Mouse (Mus musculus): ENCODE results near the gene Gm42688. TPM values are rescaled to one million over a fixed set of nuclear protein-coding genes. Genes with fewer than 3 reads are reported as not detected.

The Gm42688 gene
- total and polyA plus RNA-seq, 3 experiments, result 3.9 to 7.5 (median 6.6) TPM

GRCm38 (mm10) chr6:83117616-83118015 is 16.2 kb downstream of the Gm42688 start:
- DNase-seq, result peak; percentile 62

GRCm38 (mm10) chr6:83118369-83118768 is 17.0 kb downstream of the Gm42688 start:
- no peak for DNase-seq

- no peak for DNase-seq
These were observed 17.7 kb downstream of the Gm42688 start for GRCm38 (mm10) chr6:83118825-83119733.

GRCm38 (mm10) chr6:83119734-83120051 is 18.3 kb downstream of the Gm42688 start:
- DNase-seq, result peak; percentile 47

- DNase-seq, result peak; percentile 98
These were observed 19.8 kb downstream of the Gm42688 start, which contains the start of gene Wbp1 for GRCm38 (mm10) chr6:83120930-83121862. Gene Wbp1, minus strand, starts transcription at chr6:83121559.

GRCm38 (mm10) chr6:83121863-83122710 is 20.7 kb downstream of the Gm42688 start:
- DNase-seq, result no peak

GRCm38 (mm10) chr6:83122961-83123360 is 21.5 kb downstream of the Gm42688 start:
- no peak for DNase-seq

GRCm38 (mm10) chr6:83124851-83125312 is 23.5 kb downstream of the Gm42688 start:
- peak; percentile 93 for DNase-seq

GRCm38 (mm10) chr6:83125331-83125730 is 23.9 kb downstream of the Gm42688 start, which contains the start of gene Ino80b:
Gene Ino80b, minus strand, starts transcription at chr6:83125431.
- no peak for DNase-seq

- no peak for DNase-seq
These were observed 26.0 kb downstream of the Gm42688 start for GRCm38 (mm10) chr6:83127419-83127818.

GRCm38 (mm10) chr6:83131469-83132034 is 30.1 kb downstream of the Gm42688 start:
- no peak for DNase-seq

- no peak for DNase-seq
These were observed 30.9 kb downstream of the Gm42688 start for GRCm38 (mm10) chr6:83132176-83132919.

- DNase-seq, result no peak
These were observed 32.8 kb downstream of the Gm42688 start for GRCm38 (mm10) chr6:83134226-83134625.

- no peak for DNase-seq
These were observed 33.6 kb downstream of the Gm42688 start, which contains the start of gene Rtkn for GRCm38 (mm10) chr6:83134951-83135513. Gene Rtkn, plus strand, starts transcription at chr6:83135463.

- peak; percentile 49 for DNase-seq
These were observed 34.2 kb downstream of the Gm42688 start for GRCm38 (mm10) chr6:83135571-83136161.

- DNase-seq, result no peak
These were observed 35.0 kb downstream of the Gm42688 start for GRCm38 (mm10) chr6:83136291-83136880.

GRCm38 (mm10) chr6:83136881-83137575 is 35.6 kb downstream of the Gm42688 start:
- peak; percentile 86 for DNase-seq

- peak; percentile 94 for DNase-seq
These were observed 36.1 kb downstream of the Gm42688 start for GRCm38 (mm10) chr6:83137576-83137950.
